Mouse (Mus musculus) fat pad, adult 2 months (tissue): ENCODE data around the gene Rbm28.

Source experiments
- DNase-seq: peaks from one replicate; pipeline ENCODE4 v3.0.0-alpha.2; 2011; ENCODE audit warnings: low read depth, low spot score; ENCODE audit errors: extremely low read depth

The Rbm28 gene

GRCm38 (mm10) chr6:29145456-29146307 is 19.1 kb downstream of the Rbm28 start:
- DNase-seq, result no peak

GRCm38 (mm10) chr6:29144971-29145370 is 19.8 kb downstream of the Rbm28 start:
- no peak for DNase-seq

DNA sequence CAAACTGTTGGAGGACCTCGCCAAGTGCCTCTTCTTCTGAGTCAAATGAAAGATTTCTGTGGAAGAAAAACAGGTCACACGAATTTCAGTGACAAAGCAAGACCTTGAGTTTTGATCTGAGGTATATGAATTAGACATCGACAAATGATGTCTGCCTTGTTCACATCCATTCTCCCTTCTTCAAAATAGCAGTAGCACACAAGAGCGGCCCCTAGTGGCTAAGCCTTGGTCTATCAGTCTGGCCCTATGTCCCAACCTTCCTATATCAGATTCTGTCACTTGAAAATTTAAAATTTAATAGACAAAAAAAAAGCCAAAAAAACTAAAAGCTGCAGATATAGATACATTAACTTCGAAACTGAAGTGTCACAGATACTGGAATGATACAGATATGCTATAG is 21.2 kb downstream of the Rbm28 start:
- no peak for DNase-seq

DNA sequence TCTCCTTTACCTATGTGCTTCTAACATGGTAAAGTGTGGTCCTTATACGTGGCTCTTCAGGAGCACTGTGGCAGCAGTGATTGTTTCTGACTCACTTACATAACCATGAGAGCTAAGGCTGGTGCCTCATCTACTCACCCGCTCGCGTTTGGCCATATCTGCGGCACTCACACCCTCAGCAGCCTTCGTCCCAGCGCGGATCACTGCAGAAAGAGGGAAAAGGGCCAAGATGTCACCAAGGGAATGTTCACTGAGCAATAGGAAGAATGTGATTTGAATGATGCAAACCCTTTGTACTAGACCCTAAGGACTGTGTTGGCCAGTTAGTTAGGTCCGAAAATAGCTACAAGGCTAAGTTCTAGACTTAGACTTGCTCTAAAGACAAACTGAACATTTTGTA is 27.4 kb downstream of the Rbm28 start:
- no peak for DNase-seq

DNA sequence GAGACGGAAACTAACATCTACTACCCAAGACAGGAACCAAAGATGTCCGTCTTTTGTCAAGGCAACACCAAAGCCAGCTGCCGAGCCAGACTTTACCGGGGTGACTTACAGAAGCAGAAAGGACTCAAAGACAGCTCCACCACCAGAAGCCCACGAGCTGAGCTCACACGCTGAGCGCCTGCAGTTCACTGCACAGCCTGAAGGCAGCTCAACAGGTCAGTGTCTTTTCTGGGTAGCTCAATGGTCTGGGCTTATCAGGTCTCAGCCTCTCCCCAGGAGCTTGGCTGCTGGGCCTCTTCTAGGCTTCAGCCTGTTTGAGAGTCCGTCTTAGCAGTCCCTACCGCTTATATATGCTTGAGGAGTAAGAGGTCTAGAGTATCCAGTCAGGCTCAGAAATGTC is 31.7 kb downstream of the Rbm28 start:
- no peak for DNase-seq

- DNase-seq, result no peak
These were observed 37.9 kb downstream of the Rbm28 start for GRCm38 (mm10) chr6:29126878-29127426.

- no peak for DNase-seq
These were observed 44.8 kb downstream of the Rbm28 start for GRCm38 (mm10) chr6:29119990-29120389.

GRCm38 (mm10) chr6:29118963-29119362 is 45.8 kb downstream of the Rbm28 start:
- DNase-seq, result no peak

DNA sequence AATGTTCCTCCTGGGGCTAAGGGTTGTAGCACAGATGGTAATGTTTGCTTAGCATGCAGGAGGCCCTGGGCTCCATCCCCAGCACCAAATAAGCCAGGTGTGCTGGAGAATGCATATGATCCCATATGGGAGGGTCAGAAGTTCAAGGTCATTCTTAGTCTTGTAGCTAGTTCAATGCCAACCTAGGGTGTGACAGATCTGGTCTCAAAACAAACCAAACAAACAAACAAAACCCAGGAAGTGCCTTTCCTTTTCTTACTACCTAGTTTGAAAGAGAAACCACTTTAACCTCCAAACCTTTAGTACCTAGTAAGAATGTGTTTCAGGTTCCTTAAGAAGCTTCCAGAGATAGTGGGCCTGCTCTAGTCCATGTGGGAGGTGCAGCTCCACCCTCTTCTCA is 46.6 kb downstream of the Rbm28 start:
- DNase-seq, result no peak

DNA sequence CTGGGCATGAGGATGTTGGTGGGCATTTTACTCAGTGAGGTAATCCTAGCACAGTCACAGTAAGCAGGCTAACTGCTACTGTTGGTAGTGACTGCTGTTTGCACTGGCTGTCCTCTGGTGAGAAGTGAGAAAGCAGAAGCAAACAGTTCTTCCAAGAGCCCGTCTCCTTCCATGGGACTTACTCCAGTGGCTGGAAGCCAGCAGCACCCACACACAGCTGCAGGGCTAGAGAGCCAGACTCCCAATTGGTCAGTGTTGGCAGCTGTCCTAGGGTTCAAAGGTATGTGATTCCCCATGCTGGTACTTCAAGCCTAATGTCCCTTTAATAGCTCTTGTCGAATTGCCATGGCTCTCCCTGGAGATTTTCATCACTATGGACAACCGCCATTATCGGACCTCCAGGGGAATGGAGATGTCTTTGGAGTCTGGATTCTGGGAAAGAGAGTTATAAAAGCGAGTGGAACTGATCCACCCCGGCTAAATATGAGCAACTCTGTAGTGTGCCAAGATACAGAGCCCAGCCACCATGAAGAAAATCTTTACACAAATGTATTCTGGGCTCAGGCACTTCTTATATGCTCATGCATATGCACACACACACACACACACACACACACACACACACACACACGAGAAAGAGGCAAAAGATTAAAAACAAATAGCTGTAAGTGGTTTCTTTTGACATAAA is 47.2 kb downstream of the Rbm28 start:
- peak; percentile 13 for DNase-seq

- DNase-seq, result no peak
These were observed 49.0 kb downstream of the Rbm28 start for GRCm38 (mm10) chr6:29115756-29116155.

- DNase-seq, result no peak
These were observed 53.3 kb downstream of the Rbm28 start for GRCm38 (mm10) chr6:29111501-29111900.

GRCm38 (mm10) chr6:29108376-29108775 is 56.4 kb downstream of the Rbm28 start:
- DNase-seq, result no peak

GRCm38 (mm10) chr6:29101248-29101864 is 63.5 kb downstream of the Rbm28 start:
- DNase-seq, result no peak

DNA sequence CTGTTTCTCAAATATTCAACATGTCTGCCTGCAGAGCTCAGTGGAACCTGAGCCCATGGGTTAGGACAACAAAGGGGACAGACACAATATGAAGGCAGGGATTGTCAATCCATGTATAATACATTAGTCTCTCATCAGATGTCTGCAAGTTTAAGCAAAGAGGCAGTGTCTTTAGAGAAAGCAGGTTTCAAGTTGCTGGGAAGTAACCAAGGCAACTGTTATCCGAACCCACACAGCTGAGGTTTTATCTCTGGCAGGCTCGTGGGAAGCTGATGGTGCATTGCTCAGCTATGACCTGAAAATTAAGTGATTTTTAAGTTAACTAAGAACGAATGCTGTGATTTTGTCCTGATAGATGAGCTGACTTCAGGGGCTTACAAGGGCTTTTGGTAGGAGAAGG is 64.4 kb downstream of the Rbm28 start:
- no peak for DNase-seq

GRCm38 (mm10) chr6:29099536-29100170 is 65.2 kb downstream of the Rbm28 start:
- DNase-seq, result no peak

- DNase-seq, result no peak
These were observed 71.9 kb downstream of the Rbm28 start for GRCm38 (mm10) chr6:29092904-29093303.

- DNase-seq, result no peak
These were observed 72.6 kb downstream of the Rbm28 start for GRCm38 (mm10) chr6:29092234-29092633.

DNA sequence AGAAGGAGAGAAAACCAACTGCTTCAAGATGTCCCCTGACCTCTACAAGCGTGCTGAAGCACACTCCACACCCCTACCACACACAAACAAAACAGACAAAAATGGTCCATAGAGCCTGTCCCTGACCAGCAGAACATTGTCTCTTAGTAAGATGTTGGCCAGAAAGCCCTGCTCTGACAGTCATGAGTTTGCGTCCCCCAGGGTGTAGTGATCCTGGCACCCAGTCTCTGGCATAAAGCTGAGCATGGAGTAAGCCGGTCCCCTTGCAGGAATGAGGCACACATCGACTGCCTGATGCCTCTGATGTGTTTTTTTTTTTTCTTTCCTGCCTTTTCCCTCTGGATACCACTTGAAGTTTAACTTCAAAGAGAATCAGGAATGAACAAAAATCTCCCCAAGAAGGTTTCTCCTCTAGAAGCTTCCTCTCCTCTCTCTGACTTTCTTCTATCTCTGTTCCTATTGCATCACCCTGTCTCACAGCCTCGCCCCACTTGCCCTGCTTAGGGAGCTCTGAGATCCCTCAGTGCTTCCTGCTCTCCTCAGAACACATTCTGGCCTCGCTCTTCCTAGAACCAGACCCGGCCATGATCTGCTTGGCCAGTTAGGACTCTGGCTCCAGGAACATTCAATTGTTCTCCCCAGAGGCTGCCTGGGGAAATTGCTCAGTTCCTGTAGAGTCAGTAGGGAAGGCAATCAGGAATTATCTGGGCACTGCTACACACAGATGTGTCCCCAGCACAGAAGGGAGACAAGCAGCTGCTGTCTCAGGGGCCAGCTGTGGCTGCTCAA is 76.7 kb downstream of the Rbm28 start:
- DNase-seq, result no peak

GRCm38 (mm10) chr6:29084401-29084800 is 80.4 kb downstream of the Rbm28 start:
- DNase-seq, result no peak
